Mouse (Mus musculus) cerebellum, postnatal 36 days (tissue): ENCODE measurements around the gene Rpl29.

ENCODE experiments used
- DNase-seq, 2 experiments: peaks; one replicate each; pipeline ENCODE4 v3.0.0; 2021 to 2022; ENCODE audit warnings: mixed read lengths in 2 of 2

Rpl29 gene

GRCm38 (mm10) chr9:106429221-106430014 is at the start of gene Rpl29:
Gene Rpl29 (plus strand): TSS chr9:106429454.
- peak; percentile 92 to 97 for DNase-seq

- DNase-seq = no peak
Measured at GRCm38 (mm10) chr9:106386181-106386864, 42.9 kb upstream of the Rpl29 start.

- no peak for DNase-seq
Measured at GRCm38 (mm10) chr9:106392828-106393527, 36.3 kb upstream of the Rpl29 start.

GRCm38 (mm10) chr9:106393548-106393947 is 35.7 kb upstream of the Rpl29 start:
- no peak for DNase-seq

- no peak for DNase-seq
Measured at GRCm38 (mm10) chr9:106394649-106395602, 34.3 kb upstream of the Rpl29 start.

- DNase-seq = no peak
Measured at GRCm38 (mm10) chr9:106397733-106398132, 31.5 kb upstream of the Rpl29 start.

- no peak for DNase-seq
Measured at GRCm38 (mm10) chr9:106398667-106399311, 30.5 kb upstream of the Rpl29 start.

- no peak for DNase-seq
Measured at GRCm38 (mm10) chr9:106399808-106400207, 29.4 kb upstream of the Rpl29 start.

- no peak for DNase-seq
Measured at GRCm38 (mm10) chr9:106402149-106402548, 27.1 kb upstream of the Rpl29 start.

GRCm38 (mm10) chr9:106402607-106403375 is 26.5 kb upstream of the Rpl29 start:
- no peak for DNase-seq

GRCm38 (mm10) chr9:106405275-106405674 is 24.0 kb upstream of the Rpl29 start:
- peak in 1 of 2 experiments; percentile 16 for DNase-seq

- DNase-seq = no peak
Measured at GRCm38 (mm10) chr9:106406443-106407078, 22.7 kb upstream of the Rpl29 start.

- DNase-seq = no peak
Measured at GRCm38 (mm10) chr9:106409096-106409495, 20.2 kb upstream of the Rpl29 start.

GRCm38 (mm10) chr9:106410086-106410650 is 19.1 kb upstream of the Rpl29 start:
- peak in 1 of 2 experiments; percentile 24 for DNase-seq

GRCm38 (mm10) chr9:106411091-106411594 is 18.1 kb upstream of the Rpl29 start:
- DNase-seq = no peak

- DNase-seq = no peak
Measured at GRCm38 (mm10) chr9:106411729-106412128, 17.5 kb upstream of the Rpl29 start.

GRCm38 (mm10) chr9:106412210-106412609 is 17.0 kb upstream of the Rpl29 start:
- DNase-seq = no peak

GRCm38 (mm10) chr9:106413606-106414005 is 15.6 kb upstream of the Rpl29 start:
- no peak for DNase-seq

- DNase-seq = no peak
Measured at GRCm38 (mm10) chr9:106416826-106417225, 12.4 kb upstream of the Rpl29 start.
